Mouse (Mus musculus) lung, adult 2 months (tissue): Measurements from ENCODE around the gene Cdc42.

ENCODE experiments used
- CTCF ChIP-seq: fragments of 200-500 bp; IDR thresholded peaks from 2 replicates; pipeline ENCODE4 v1.5.1; 2011; ENCODE audit warnings: mild to moderate bottlenecking, low read length, control low read depth; ENCODE audit not compliant: insufficient read depth
- POLR2A ChIP-seq: fragments of 200-500 bp; IDR thresholded peaks from 2 replicates; pipeline ENCODE4 v1.6.1; 2011; ENCODE audit warnings: low read depth, mild to moderate bottlenecking, control low read depth, low read length, borderline replicate concordance; ENCODE audit errors: extremely low read depth

GRCm38 (mm10) chr4:137376778-137377177, 19.3 kb upstream of the Cdc42 start:
- TF ChIP-seq CTCF = no peak
- TF ChIP-seq POLR2A = no peak
